ENCODE assay signal across 23 mouse cellular contexts in the genomic region with DNA sequence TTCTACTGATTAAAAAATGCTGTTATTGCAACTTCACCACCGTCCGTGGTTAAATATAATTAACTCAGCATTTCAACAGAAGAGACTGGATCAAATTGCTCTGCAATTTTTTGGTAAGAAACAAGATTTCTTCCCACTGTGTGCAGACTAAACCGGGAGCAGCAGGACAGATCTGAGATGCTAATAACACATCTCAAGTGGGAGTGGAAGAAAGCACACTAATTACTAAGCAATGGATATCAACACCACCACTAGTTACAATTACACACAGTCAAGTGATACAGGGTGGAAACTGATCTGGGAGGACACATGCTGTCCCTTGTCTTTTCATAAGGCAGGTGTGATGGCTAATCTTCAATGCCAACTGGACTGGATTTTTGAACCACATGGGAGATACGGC.
DNase-seq lines count a peak whose midpoint lies in the region; ATAC-seq and TF ChIP-seq lines count a peak whose summit lies in the region.
"Had no signal": no experiment of that assay in that cellular context is flagged by ENCODE, and none has a peak within 500 bp of the region (broad histone marks: within the 10 kb centered on the region; RNA-seq: fewer than 3 reads in every experiment).

No protein-coding gene starts in this region.

- H3K4me2 ChIP-seq in embryonic facial prominence, embryonic 13.5 days = no peak overlapping the region
- no peak overlapping the region for H3K4me2 ChIP-seq in hindbrain, embryonic 14.5 days (replicated peaks)
- H3K4me2 ChIP-seq in hindbrain, embryonic 12.5 days (replicated peaks) = no peak overlapping the region
- H3K4me2 ChIP-seq in intestine, embryonic 16.5 days (ENCODE audit: low read depth, low read length) = no peak overlapping the region
- H3K4me2 ChIP-seq: limb, embryonic 15.5 days; lung, embryonic 14.5 days; neural tube, embryonic 13.5 days had no signal

- DNase-seq in embryonic facial prominence, embryonic 10.5 days (ENCODE audit: low spot score) = no peak
- DNase-seq in hindbrain, embryonic 14.5 days (ENCODE audit: low spot score) = no peak
- peak; percentile 40 for DNase-seq in retina, postnatal 1 day
- DNase-seq in retina, embryonic 14.5 days (ENCODE audit: low spot score) = no peak
- DNase-seq: adrenal gland, postnatal 25 days; cerebellum, postnatal 10 days; gastrocnemius, postnatal 25 days; kidney, adult 18-20 months; left cerebral cortex, postnatal 4 days; lung, embryonic 14.5 days; lung, postnatal 36 days; thymus, adult 2 months; thymus, postnatal 4 days had no signal

- 26% methylated on average over 4 of the region's 4 CpGs for WGBS in embryonic facial prominence, embryonic 13.5 days
- 66% methylated on average over 4 of the region's 4 CpGs for WGBS in embryonic facial prominence, embryonic 10.5 days
- WGBS in hindbrain, embryonic 14.5 days = 58% methylated on average over 4 of the region's 4 CpGs
- 77% methylated on average over 4 of the region's 4 CpGs for WGBS in hindbrain, embryonic 12.5 days
- 21% methylated on average over 4 of the region's 4 CpGs for WGBS in olfactory bulb, adult 2 months
- 75% methylated on average over 4 of the region's 4 CpGs for WGBS in intestine, embryonic 16.5 days

- peaks cover 22% of the 10 kb centered on the region for H3K4me1 ChIP-seq in embryonic facial prominence, embryonic 13.5 days
- peaks cover 7% of the 10 kb centered on the region for H3K4me1 ChIP-seq in embryonic facial prominence, embryonic 10.5 days
- H3K4me1 ChIP-seq in hindbrain, embryonic 14.5 days (replicated peaks; ENCODE audit: control insufficient read depth, insufficient read depth, low read length) = peaks cover 32% of the 10 kb centered on the region
- H3K4me1 ChIP-seq in hindbrain, embryonic 12.5 days = peaks cover 9% of the 10 kb centered on the region
- peaks cover 11% of the 10 kb centered on the region for H3K4me1 ChIP-seq in olfactory bulb, adult 2 months (ENCODE audit: control insufficient read depth, insufficient read depth, low read length)
- H3K4me1 ChIP-seq in intestine, embryonic 16.5 days (ENCODE audit: control insufficient read depth, insufficient read depth, low read length) = 0 out of 2 replicates have a peak, but pooled peaks cover 2% of the 10 kb centered on the region
- H3K4me1 ChIP-seq: limb, embryonic 15.5 days; megakaryocyte, embryonic 14.5 days had no signal

- H3K36me3 ChIP-seq in embryonic facial prominence, embryonic 13.5 days = no peaks in the 10 kb centered on the region
- H3K36me3 ChIP-seq in embryonic facial prominence, embryonic 10.5 days (replicated peaks) = no peaks in the 10 kb centered on the region
- no peaks in the 10 kb centered on the region for H3K36me3 ChIP-seq in hindbrain, embryonic 14.5 days (replicated peaks; ENCODE audit: control insufficient read depth, insufficient read depth)
- no peaks in the 10 kb centered on the region for H3K36me3 ChIP-seq in hindbrain, embryonic 12.5 days
- H3K36me3 ChIP-seq in intestine, embryonic 16.5 days (ENCODE audit: control insufficient read depth, insufficient read depth, low read length) = no peaks in the 10 kb centered on the region
- H3K36me3 ChIP-seq: limb, embryonic 15.5 days had no signal

- H3K27me3 ChIP-seq in embryonic facial prominence, embryonic 13.5 days = no peaks in the 10 kb centered on the region
- H3K27me3 ChIP-seq in embryonic facial prominence, embryonic 10.5 days (replicated peaks; ENCODE audit: low read depth, poor library complexity, severe bottlenecking) = no peaks in the 10 kb centered on the region
- H3K27me3 ChIP-seq in hindbrain, embryonic 14.5 days (ENCODE audit: control insufficient read depth, insufficient read depth, low read length) = no peaks in the 10 kb centered on the region
- no peaks in the 10 kb centered on the region for H3K27me3 ChIP-seq in hindbrain, embryonic 12.5 days
- no peaks in the 10 kb centered on the region for H3K27me3 ChIP-seq in intestine, embryonic 16.5 days (replicated peaks; ENCODE audit: control insufficient read depth, insufficient read depth, low read length)
- H3K27me3 ChIP-seq: limb, embryonic 15.5 days; megakaryocyte, embryonic 14.5 days; neural tube, embryonic 13.5 days had no signal

- no peak overlapping the region for H3K4me3 ChIP-seq in embryonic facial prominence, embryonic 13.5 days
- no peak overlapping the region for H3K4me3 ChIP-seq in embryonic facial prominence, embryonic 10.5 days
- no peak overlapping the region for H3K4me3 ChIP-seq in hindbrain, embryonic 14.5 days (replicated peaks; ENCODE audit: low read length)
- no peak overlapping the region for H3K4me3 ChIP-seq in hindbrain, embryonic 12.5 days
- H3K4me3 ChIP-seq in olfactory bulb, adult 2 months (ENCODE audit: insufficient read depth, low read depth, low read length) = no peak overlapping the region
- H3K4me3 ChIP-seq in intestine, embryonic 16.5 days (ENCODE audit: low read length) = no peak overlapping the region
- H3K4me3 ChIP-seq: limb, embryonic 15.5 days; megakaryocyte, embryonic 14.5 days; neural tube, embryonic 13.5 days had no signal

- TF ChIP-seq POLR2A in olfactory bulb, adult 2 months (IDR thresholded peaks at IDR 0.05; ENCODE audit: insufficient read depth, low read depth, low read length) = no peak

- TF ChIP-seq CTCF in olfactory bulb, adult 2 months (IDR thresholded peaks at IDR 0.05; ENCODE audit: insufficient read depth, low read depth, low read length) = no peak

- H3K9me3 ChIP-seq in embryonic facial prominence, embryonic 13.5 days = no peaks in the 10 kb centered on the region
- H3K9me3 ChIP-seq in embryonic facial prominence, embryonic 10.5 days = no peaks in the 10 kb centered on the region
- H3K9me3 ChIP-seq in hindbrain, embryonic 14.5 days (ENCODE audit: control insufficient read depth, low read length) = no peaks in the 10 kb centered on the region
- no peaks in the 10 kb centered on the region for H3K9me3 ChIP-seq in hindbrain, embryonic 12.5 days (replicated peaks)
- no peaks in the 10 kb centered on the region for H3K9me3 ChIP-seq in intestine, embryonic 16.5 days (ENCODE audit: control insufficient read depth, low read length)
- H3K9me3 ChIP-seq: limb, embryonic 15.5 days; megakaryocyte, embryonic 14.5 days; neural tube, embryonic 13.5 days had no signal

- no peak for ATAC-seq in embryonic facial prominence, embryonic 13.5 days (ENCODE audit: insufficient number of reproducible peaks, insufficient read depth, low FRiP score, low TSS enrichment, low read depth)
- ATAC-seq in hindbrain, embryonic 14.5 days (ENCODE audit: low FRiP score) = no peak
- ATAC-seq in hindbrain, embryonic 12.5 days (ENCODE audit: low FRiP score) = no peak
- ATAC-seq in intestine, embryonic 16.5 days = no peak

- peak overlapping the region; percentile 8; the same call in 1 of the 2 replicates for H3K27ac ChIP-seq in embryonic facial prominence, embryonic 13.5 days
- H3K27ac ChIP-seq in embryonic facial prominence, embryonic 10.5 days (replicated peaks) = no peak overlapping the region
- peak overlapping the region; percentile 52; the same call in 1 of the 2 replicates for H3K27ac ChIP-seq in hindbrain, embryonic 14.5 days
- no peak overlapping the region for H3K27ac ChIP-seq in hindbrain, embryonic 12.5 days
- H3K27ac ChIP-seq in olfactory bulb, adult 2 months (ENCODE audit: insufficient read depth, low read depth, low read length) = peak overlapping the region; percentile 76
- H3K27ac ChIP-seq in intestine, embryonic 16.5 days (ENCODE audit: low read length) = no peak overlapping the region
- H3K27ac ChIP-seq: kidney, postnatal 0 days; limb, embryonic 15.5 days; liver, embryonic 14.5 days; stomach, postnatal 0 days had no signal

- H3K9ac ChIP-seq in embryonic facial prominence, embryonic 13.5 days = no peak overlapping the region
- no peak overlapping the region for H3K9ac ChIP-seq in hindbrain, embryonic 14.5 days
- no peak overlapping the region for H3K9ac ChIP-seq in hindbrain, embryonic 12.5 days
- no peak overlapping the region for H3K9ac ChIP-seq in intestine, embryonic 16.5 days (ENCODE audit: low read depth, low read length)
- H3K9ac ChIP-seq: limb, embryonic 15.5 days; liver, embryonic 14.5 days; lung, embryonic 14.5 days; neural tube, embryonic 13.5 days had no signal

Comparison
In these comparisons a context has a peak if more than half of its experiments do, and no peak if none do; other contexts are left out.
1. H3K27ac ChIP-seq: peak in embryonic facial prominence, embryonic 13.5 days (single experiment), hindbrain, embryonic 14.5 days (single experiment) and olfactory bulb, adult 2 months (single experiment); none in embryonic facial prominence, embryonic 10.5 days (single experiment), hindbrain, embryonic 12.5 days (single experiment) and intestine, embryonic 16.5 days (single experiment).